Mouse (Mus musculus) cortical plate, adult 2 months (tissue): ENCODE measurements around the gene Sox13.

Experiments used
- CTCF ChIP-seq: fragments of 200-500 bp; IDR thresholded peaks from 2 replicates; pipeline ENCODE4 v1.5.1; 2011; ENCODE audit warnings: mild to moderate bottlenecking, control low read depth, low read length; ENCODE audit not compliant: insufficient read depth; ENCODE audit errors: extremely low read depth
- POLR2A ChIP-seq: fragments of 200-500 bp; IDR thresholded peaks from 2 replicates; pipeline ENCODE4 v1.6.1; 2011; ENCODE audit warnings: mild to moderate bottlenecking, low read length, control low read depth; ENCODE audit not compliant: insufficient read depth; ENCODE audit errors: extremely low read depth

DNA sequence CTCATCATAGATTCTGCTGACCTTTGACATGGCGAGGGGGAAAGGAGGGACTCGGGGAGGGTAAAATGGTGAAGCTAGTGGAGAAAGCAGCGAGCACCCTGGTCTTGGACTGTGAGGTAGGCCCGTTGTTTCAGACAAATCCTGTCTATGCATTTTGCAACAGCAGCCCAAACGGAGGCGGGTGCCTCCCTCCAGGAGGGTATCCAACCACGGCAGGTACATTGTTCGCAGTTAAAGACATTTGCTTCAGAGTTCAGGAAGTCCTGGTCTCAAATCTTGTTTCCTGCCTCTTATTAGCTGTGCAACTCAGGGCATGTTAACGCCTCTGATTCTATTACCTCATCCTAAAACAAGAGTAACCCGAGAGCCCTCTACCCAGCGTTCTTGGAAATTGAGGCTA lies 26.8 kb upstream of the Sox13 start:
- no peak for TF ChIP-seq CTCF
- no peak for TF ChIP-seq POLR2A
